Mouse (Mus musculus): Measurements from ENCODE around the gene Ttll8. TPM values are rescaled to one million over a fixed set of nuclear protein-coding genes. Genes with fewer than 3 reads are reported as not detected.

The Ttll8 gene
- polyA plus RNA-seq, 1 experiment from 2014 or later = 0.17 TPM

GRCm38 (mm10) chr15:88892876-88893275, 61.3 kb downstream of the Ttll8 start:
- WGBS = 82% methylated on average over 5 of the region's 5 CpGs
- no peak overlapping the region for H3K4me3 ChIP-seq (replicated peaks)
- no peak overlapping the region for H3K9ac ChIP-seq (replicated peaks)
- H3K9me3 ChIP-seq (replicated peaks) = no peaks in the 10 kb centered on the region
- peaks cover 16% of the 10 kb centered on the region for H3K4me1 ChIP-seq
- no peak overlapping the region for H3K4me2 ChIP-seq
- H3K36me3 ChIP-seq = no peaks in the 10 kb centered on the region
- no peak for ATAC-seq (ENCODE audit: low FRiP score)
- H3K27me3 ChIP-seq (replicated peaks) = peaks cover 6% of the 10 kb centered on the region
- no peak overlapping the region for H3K27ac ChIP-seq (replicated peaks)

- Histone ChIP-seq H3K4me3 (replicated peaks) (no peak overlapping the region), H3K4me1 (peaks cover 16% of the 10 kb centered on the region), H3K9ac (replicated peaks) (no peak overlapping the region), H3K4me2 (no peak overlapping the region), H3K36me3 (no peaks in the 10 kb centered on the region), H3K27ac (replicated peaks) (no peak overlapping the region), H3K9me3 (replicated peaks) (no peaks in the 10 kb centered on the region), H3K27me3 (replicated peaks) (peaks cover 6% of the 10 kb centered on the region)
- ATAC-seq (ENCODE audit: low FRiP score) = no peak
- WGBS = 83% methylated on average over 1 of the region's 1 CpGs
These were observed 62.0 kb downstream of the Ttll8 start for GRCm38 (mm10) chr15:88892252-88892651.

DNA sequence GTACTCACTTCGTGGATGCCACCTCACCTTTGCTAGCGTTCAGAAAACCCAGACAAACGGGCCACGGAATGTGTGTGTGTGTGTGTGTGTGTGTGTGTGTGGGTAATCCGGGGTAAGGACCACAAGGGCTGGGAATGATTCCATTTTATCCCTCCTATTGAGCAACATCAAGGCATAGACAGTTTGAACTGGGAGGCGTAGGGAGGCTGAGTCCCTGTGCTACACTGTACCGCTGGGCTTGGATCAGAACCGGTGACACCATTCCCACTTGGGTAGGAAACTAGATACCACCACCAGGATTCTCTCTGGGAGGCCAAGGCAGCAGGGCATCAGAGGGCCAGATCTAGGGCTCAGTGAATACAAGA, 62.6 kb downstream of the Ttll8 start:
- peak overlapping the region; percentile 95 for H3K4me2 ChIP-seq
- H3K9me3 ChIP-seq (replicated peaks) = no peaks in the 10 kb centered on the region
- WGBS = 71% methylated on average over 8 of the region's 8 CpGs
- H3K27ac ChIP-seq (replicated peaks) = no peak overlapping the region
- no peak overlapping the region for H3K9ac ChIP-seq (replicated peaks)
- peaks cover 6% of the 10 kb centered on the region for H3K27me3 ChIP-seq (replicated peaks)
- H3K4me1 ChIP-seq = peaks cover 16% of the 10 kb centered on the region
- no peak overlapping the region; the same call in 1 of the 2 replicates for H3K4me3 ChIP-seq (replicated peaks)
- H3K36me3 ChIP-seq = no peaks in the 10 kb centered on the region
- ATAC-seq (ENCODE audit: low FRiP score) = no peak

DNA sequence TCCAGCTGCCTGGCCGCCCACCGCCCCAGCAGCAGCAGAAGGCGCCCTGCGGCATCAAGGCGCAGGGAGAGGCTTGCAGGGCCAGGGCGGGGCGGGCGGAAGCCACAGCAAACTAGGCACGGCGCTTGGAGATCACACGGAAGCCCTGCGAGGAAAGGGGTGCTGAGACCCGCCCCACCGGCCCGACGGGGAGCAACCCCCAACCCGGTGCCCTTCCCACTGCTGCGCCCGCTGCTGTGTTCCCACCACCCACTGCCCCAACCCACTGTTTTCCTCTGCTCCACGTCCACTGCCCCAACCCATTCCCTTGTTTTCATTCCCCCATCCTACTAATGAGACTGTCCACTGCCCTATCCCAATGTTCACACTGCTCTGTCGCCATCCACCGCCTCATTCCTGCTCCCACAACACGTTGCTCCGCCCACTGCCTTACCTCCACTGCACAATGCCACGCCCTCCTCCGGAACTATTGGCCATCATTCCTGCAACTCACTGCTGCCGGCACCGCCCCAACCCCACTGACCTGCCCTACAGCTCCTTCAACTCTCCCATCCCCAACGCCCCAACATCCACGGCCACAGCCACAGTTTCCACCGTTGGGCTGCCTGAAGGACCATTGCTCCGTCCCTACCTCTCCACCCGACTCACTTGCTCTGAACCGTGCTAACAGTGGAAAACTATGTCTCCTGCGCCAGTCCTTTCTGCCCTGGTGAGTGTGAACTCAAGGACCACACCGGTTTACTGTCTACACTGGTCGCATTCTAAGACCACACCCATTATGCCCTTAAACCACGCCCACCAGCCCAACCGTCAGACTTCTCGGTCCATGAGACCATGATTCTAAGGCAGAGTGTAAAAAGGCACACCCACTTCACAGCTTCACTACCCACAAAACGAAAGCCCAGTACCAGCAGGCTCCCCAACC, 63.2 kb downstream of the Ttll8 start:
- Histone ChIP-seq H3K9ac (replicated peaks) (peak overlapping the region; percentile 65), H3K4me2 (peak overlapping the region; percentile 95), H3K4me3 (replicated peaks) (peak overlapping the region; percentile 48), H3K9me3 (replicated peaks) (no peaks in the 10 kb centered on the region), H3K27ac (replicated peaks) (peak overlapping the region; percentile 70), H3K27me3 (replicated peaks) (peaks cover 6% of the 10 kb centered on the region), H3K36me3 (no peaks in the 10 kb centered on the region), H3K4me1 (peaks cover 16% of the 10 kb centered on the region)
- ATAC-seq (ENCODE audit: low FRiP score) = peak; percentile 95
- under 1% methylated on average over 39 of the region's 41 CpGs for WGBS

DNA sequence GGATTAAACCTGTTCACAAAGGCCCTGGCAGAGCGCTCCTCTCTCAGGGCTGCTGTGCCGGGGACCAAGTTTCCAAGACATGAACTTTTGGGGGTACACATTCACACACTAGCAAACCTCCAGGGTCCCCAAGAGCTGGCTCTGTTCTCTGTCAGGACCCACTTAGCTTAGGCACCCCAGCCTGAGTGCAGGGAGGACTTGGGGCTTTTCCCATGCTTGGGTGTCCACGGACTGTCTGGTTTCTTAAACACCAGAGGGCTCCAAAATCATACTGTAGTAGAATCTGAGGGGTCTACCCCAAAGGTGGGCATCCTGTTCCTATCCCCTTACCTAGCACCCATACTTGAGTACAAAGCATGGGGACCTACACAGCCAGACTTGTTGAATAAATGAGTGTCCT, 64.2 kb downstream of the Ttll8 start:
- Histone ChIP-seq H3K36me3 (no peaks in the 10 kb centered on the region), H3K27me3 (replicated peaks) (peaks cover 6% of the 10 kb centered on the region), H3K9me3 (replicated peaks) (no peaks in the 10 kb centered on the region), H3K27ac (replicated peaks) (no peak overlapping the region), H3K9ac (replicated peaks) (peak overlapping the region; percentile 65), H3K4me2 (peak overlapping the region; percentile 95), H3K4me3 (replicated peaks) (peak overlapping the region; percentile 48), H3K4me1 (peaks cover 16% of the 10 kb centered on the region)
- WGBS = 87% methylated on average over 3 of the region's 3 CpGs
- no peak for ATAC-seq (ENCODE audit: low FRiP score)

DNA sequence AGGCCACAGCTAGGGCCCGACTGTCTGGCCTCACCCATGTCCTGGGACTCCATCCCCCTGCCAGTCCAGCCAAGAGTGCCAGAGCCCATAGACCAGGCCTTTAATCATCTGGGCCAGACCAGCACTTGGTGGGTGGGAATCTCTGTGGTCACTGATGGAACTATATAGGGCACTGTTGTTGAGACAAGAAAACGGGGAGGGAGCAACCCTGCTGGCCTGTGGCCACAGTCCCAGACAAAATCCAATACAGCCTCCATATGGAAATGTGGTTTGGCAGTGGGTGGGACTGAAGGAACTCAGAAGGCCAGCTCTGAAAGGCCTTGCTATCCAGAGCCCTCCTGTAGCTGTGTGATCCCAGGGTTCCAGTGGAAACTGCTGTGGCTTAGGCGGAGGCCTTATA, 65.2 kb downstream of the Ttll8 start:
- H3K27me3 ChIP-seq (replicated peaks) = peaks cover 6% of the 10 kb centered on the region
- 76% methylated on average over 3 of the region's 3 CpGs for WGBS
- H3K4me3 ChIP-seq (replicated peaks) = no peak overlapping the region
- no peak for ATAC-seq (ENCODE audit: low FRiP score)
- H3K9me3 ChIP-seq (replicated peaks) = no peaks in the 10 kb centered on the region
- no peaks in the 10 kb centered on the region for H3K36me3 ChIP-seq
- H3K27ac ChIP-seq (replicated peaks) = no peak overlapping the region
- no peak overlapping the region for H3K4me2 ChIP-seq
- no peak overlapping the region for H3K9ac ChIP-seq (replicated peaks)
- peaks cover 16% of the 10 kb centered on the region for H3K4me1 ChIP-seq

GRCm38 (mm10) chr15:88885376-88885775, 68.8 kb downstream of the Ttll8 start:
- Histone ChIP-seq H3K27me3 (replicated peaks) (peaks cover 6% of the 10 kb centered on the region; the same call in 1 of the 2 replicates), H3K9me3 (replicated peaks) (no peaks in the 10 kb centered on the region), H3K4me1 (peaks cover 3% of the 10 kb centered on the region), H3K36me3 (no peaks in the 10 kb centered on the region), H3K4me2 (no peak overlapping the region), H3K9ac (replicated peaks) (no peak overlapping the region), H3K27ac (replicated peaks) (no peak overlapping the region), H3K4me3 (replicated peaks) (no peak overlapping the region)
- no peak for ATAC-seq (ENCODE audit: low FRiP score)
- 87% methylated on average over 6 of the region's 6 CpGs for WGBS

DNA sequence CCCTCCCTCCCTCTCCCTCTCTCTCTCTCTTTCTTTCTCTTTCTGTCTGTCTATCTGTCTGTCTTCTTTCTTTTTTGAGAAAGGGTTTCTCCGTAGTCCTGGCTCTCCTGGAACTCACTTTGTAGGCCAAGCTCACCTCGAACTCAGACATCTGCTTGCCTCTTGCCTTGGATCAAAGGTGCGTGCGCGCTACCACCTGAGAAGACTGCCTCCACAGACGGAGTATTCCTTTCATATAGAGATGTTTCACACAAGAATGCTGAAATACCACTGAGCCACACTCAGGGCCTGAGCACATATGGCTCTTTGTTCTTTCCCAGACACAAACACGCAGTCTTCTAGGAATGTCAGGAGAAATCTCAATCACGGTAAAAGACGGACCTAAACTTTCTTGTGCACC, 70.9 kb downstream of the Ttll8 start:
- no peak overlapping the region for H3K4me2 ChIP-seq
- no peak overlapping the region for H3K4me3 ChIP-seq (replicated peaks)
- no peak overlapping the region for H3K27ac ChIP-seq (replicated peaks)
- H3K9ac ChIP-seq (replicated peaks) = no peak overlapping the region
- H3K36me3 ChIP-seq = no peaks in the 10 kb centered on the region
- 0 out of 2 replicates have a peak, but pooled peaks cover 2% of the 10 kb centered on the region for H3K27me3 ChIP-seq (replicated peaks)
- H3K4me1 ChIP-seq = no peaks in the 10 kb centered on the region
- 91% methylated on average over 9 of the region's 9 CpGs for WGBS
- ATAC-seq (ENCODE audit: low FRiP score) = no peak
- H3K9me3 ChIP-seq (replicated peaks) = no peaks in the 10 kb centered on the region

DNA sequence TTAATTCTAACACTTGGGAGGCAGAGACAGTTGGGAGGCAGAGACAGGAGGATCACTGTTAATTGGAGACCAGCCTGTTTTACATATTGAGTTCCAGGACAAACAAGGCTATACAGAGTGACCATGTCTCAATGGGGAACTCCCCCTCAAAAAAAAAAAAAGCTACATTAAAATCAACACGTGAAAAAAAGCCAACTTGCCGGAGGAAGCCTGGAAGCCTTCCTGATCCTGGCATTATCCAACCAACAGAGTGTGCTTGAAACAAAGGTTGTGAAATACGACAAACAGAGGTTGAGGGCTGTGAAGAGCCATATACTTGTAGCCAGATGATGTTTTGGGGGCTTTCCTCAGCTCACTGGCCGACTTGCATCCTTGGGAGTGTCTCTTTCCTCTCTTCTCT, 71.4 kb downstream of the Ttll8 start:
- Histone ChIP-seq H3K9me3 (replicated peaks) (no peaks in the 10 kb centered on the region), H3K4me3 (replicated peaks) (no peak overlapping the region), H3K27ac (replicated peaks) (no peak overlapping the region), H3K4me2 (no peak overlapping the region), H3K27me3 (replicated peaks) (no peaks in the 10 kb centered on the region), H3K4me1 (no peaks in the 10 kb centered on the region), H3K36me3 (no peaks in the 10 kb centered on the region), H3K9ac (replicated peaks) (no peak overlapping the region)
- no peak for ATAC-seq (ENCODE audit: low FRiP score)
- 74% methylated on average over 4 of the region's 4 CpGs for WGBS

DNA sequence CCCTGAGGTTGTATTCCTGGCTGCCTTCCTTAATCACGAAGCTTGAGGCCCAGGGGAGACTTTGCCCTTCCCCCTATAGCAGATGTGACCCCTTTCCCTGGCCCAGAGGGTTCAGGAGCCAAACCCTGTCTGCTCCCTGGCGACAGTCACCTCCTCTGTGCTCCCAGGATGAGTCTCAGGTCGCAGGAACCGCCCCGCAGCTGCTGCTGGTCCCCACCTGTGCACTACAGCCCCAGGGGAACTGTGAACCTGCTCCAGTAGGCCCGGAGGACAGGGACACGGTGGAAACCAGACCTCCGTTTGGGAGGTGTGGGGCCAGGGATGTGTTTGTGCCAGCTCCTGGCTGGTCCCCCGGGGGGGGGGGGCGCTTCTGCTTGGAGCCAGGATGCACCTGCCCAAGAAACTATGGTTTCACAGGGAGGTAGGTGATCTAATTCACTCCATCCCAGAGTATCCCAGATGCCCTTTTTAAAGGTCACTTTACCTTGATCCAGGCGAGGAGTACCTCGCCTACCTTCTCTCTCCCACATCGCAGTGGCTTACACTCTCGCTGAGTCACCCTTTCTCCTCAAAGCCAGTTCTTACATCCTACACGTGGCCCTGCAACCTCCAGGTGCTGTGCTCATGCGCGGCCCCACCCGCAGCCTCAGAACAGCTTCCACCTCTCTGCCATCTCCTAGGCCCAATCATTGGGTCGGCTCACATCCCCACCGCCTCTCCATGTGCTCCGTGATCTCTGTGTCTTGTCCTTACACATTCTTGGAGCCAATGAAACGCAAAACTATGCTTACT, 72.8 kb downstream of the Ttll8 start:
- Histone ChIP-seq H3K27me3 (replicated peaks) (no peaks in the 10 kb centered on the region; the same call in 1 of the 2 replicates), H3K27ac (replicated peaks) (no peak overlapping the region), H3K4me3 (replicated peaks) (no peak overlapping the region), H3K36me3 (no peaks in the 10 kb centered on the region), H3K4me2 (no peak overlapping the region), H3K9ac (replicated peaks) (no peak overlapping the region), H3K4me1 (peaks cover 1% of the 10 kb centered on the region; the same call in 1 of the 2 replicates), H3K9me3 (replicated peaks) (no peaks in the 10 kb centered on the region)
- 59% methylated on average over 22 of the region's 22 CpGs for WGBS
- no peak for ATAC-seq (ENCODE audit: low FRiP score)

- no peak for ATAC-seq (ENCODE audit: low FRiP score)
- Histone ChIP-seq H3K9ac (replicated peaks) (no peak overlapping the region), H3K9me3 (replicated peaks) (no peaks in the 10 kb centered on the region), H3K4me2 (no peak overlapping the region), H3K36me3 (no peaks in the 10 kb centered on the region), H3K4me3 (replicated peaks) (no peak overlapping the region), H3K27me3 (replicated peaks) (peaks cover 7% of the 10 kb centered on the region), H3K4me1 (peaks cover 5% of the 10 kb centered on the region; the same call in 1 of the 2 replicates), H3K27ac (replicated peaks) (no peak overlapping the region)
- 84% methylated on average over 10 of the region's 10 CpGs for whole genome bisulfite sequencing
These were observed 77.2 kb downstream of the Ttll8 start for GRCm38 (mm10) chr15:88877021-88877400.

Data from neural tube, embryonic 15.5 days (tissue).